Mouse (Mus musculus): ENCODE data around the gene Dcun1d1.

DNA sequence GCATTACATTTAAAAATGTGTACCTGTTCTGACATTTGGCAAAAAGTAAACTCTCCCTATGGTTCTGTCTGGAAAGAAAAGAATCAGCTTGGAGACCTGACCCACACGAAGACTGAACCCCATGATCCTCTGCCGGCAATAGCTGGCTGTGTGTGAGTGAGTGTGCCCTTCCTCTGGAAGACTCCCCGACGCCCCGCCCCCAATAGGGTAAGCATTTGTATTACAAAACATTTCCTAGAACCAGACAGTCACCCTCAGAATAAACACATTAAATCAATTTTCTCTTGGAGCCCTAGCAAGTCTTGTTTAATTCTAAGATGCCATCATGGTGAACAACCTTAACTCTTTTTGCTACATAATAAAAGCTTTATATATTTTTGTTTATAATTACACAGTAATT, 44.1 kb downstream of the Dcun1d1 start:
- TF ChIP-seq POLR2A (IDR thresholded peaks at IDR 0.05; ENCODE audit: extremely low read depth, insufficient read depth, low read length) (no peak), CTCF (IDR thresholded peaks at IDR 0.05; ENCODE audit: extremely low read depth, insufficient read depth, low read length) (no peak)
